Mouse (Mus musculus) neutrophil, adult 5-6 weeks (primary cell): ENCODE results near the gene Zic4. TPM values are rescaled to one million over a fixed set of nuclear protein-coding genes. Genes with fewer than 3 reads are reported as not detected.

Source experiments
- ATAC-seq: fragments of 151-379, 151-347 bp; 2 replicates; pipeline ENCODE4 v1.8.0; 2017; ENCODE audit warnings: mild to moderate bottlenecking, moderate TSS enrichment; ENCODE audit not compliant: insufficient number of reproducible peaks, poor library complexity, low FRiP score, severe bottlenecking; ENCODE audit errors: extremely low read depth
- total RNA-seq: library from RNA; stranded (forward); fragments of 200-1000 nt; gene quantifications from 2 replicates; pipeline ENCODE4 v1.2.3, GENCODE M21; 2017

Gene Zic4
- total RNA-seq, 1 experiment from 2014 or later: not detected

DNA sequence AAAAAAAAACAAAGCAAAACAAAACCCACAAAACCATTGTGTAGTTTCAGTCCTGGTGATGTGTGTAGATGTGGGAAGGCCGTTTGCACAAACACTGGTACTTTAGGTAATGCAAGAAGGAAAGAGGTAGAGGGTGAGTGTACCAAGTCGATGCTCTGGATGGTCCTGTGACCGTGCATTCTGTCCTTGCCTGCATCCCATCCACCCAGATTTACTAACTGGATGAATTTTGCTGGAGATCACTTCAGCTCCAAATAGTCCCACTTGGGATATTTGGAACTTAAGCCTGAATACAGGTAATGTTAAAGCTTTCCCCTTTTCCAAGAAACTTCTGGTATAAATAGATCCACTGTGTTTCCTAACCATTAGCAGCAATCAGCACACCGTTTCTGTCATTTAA is 26.0 kb downstream of the Zic4 start:
- ATAC-seq: no peak

DNA sequence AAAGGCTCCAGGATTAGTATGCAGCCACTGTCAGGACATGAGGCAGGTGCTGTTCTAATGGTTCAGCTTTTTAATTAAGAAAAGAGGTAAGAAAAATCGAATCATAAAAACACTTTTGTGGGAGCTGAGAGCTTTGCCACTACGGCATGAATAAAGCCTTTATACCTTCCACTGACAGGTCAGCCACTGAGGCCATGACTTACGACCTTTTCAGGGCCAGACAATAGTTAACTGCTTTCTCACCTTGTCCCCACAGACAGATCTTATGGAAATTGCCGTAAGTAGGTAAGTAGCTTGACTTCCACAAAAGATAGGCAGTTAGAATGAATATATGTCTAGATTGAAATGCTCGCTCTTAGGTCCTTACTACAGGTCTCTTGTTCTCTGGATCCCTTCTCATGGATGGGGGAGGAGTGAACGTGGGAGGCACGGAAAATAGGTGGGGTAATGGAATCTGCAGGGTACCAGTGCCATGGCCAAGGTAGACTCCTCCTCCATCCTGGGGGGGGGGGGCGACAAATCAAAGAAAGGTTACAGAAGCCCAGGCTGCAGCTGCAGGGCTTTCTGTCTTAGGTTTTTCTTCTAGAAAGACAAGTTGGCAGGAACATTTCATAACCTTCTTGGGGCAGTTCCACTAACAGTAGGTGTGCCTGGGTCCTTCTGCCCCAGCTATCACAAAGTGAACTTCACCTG is 31.3 kb downstream of the Zic4 start:
- ATAC-seq: no peak

DNA sequence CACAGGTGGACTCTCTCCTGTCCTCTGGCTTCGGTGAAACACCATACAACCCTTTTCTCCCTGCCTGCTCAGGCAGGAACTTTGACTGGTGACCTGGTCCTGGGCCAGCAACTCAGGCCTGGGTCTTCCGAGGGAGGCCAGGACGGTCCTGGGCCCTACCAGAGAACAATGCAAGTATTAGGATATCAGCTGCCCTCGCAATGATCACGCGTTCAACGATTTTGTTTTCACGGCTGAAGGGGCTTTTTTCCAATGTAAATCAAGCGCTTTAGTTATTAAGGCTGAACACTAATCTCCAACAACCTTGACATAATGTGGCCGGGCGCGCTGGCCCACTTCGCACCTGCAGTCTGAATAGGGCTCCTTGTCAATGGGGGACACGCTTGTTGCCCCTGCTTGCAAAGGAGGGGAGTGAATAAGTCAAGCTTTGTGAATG is 32.0 kb downstream of the Zic4 start:
- no peak for ATAC-seq

DNA sequence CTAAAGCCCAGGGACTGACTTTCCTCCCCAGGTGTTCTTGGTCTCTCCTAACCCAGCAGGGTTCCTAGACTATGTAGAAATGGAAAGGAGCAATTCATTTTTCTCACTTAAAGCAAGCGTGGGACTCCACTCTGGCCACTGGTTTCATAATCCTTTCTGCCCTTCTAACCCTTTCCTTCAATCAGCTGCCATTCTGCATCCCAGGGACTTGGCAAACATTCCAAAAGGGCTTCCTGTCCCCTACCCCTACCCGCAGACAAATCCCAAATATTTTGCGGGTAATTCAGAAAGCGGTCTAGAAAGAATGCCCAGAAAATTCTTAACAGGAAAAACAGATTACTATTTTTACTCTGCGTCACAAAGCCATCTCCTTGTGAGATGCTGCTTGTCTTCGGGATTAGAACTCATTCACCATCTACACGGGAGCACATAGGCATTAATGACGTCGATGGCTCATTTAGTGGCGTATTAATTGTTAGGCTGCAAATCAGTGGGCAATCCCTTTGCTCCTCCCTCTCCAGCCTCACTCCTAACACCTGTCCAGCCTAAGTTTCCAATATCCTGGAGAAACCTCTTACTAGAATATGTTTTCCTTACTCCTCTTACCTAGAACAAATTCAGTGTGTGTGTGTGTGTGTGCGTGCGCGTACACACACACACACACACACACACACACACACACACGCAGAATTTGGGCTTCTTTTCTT is 33.0 kb downstream of the Zic4 start:
- no peak for ATAC-seq

DNA sequence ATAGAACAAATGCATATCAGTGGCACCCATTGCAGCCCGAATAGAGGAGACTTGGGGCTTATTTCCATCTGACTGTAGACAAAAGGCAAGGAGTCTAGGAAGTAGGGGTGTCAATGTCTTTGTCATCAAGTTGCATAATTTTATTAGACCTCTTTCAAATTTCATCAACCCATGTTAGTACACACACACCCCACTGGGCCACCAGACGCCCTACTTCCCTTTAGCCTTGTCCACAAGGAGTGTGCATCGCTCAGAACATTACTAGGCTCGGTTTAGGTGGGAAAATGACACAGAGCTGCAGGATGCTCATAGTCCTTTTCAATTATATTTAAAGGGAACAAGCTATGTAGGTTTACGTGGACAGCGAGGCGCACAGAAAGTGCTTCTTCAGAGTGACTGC is 37.8 kb downstream of the Zic4 start:
- ATAC-seq: no peak

DNA sequence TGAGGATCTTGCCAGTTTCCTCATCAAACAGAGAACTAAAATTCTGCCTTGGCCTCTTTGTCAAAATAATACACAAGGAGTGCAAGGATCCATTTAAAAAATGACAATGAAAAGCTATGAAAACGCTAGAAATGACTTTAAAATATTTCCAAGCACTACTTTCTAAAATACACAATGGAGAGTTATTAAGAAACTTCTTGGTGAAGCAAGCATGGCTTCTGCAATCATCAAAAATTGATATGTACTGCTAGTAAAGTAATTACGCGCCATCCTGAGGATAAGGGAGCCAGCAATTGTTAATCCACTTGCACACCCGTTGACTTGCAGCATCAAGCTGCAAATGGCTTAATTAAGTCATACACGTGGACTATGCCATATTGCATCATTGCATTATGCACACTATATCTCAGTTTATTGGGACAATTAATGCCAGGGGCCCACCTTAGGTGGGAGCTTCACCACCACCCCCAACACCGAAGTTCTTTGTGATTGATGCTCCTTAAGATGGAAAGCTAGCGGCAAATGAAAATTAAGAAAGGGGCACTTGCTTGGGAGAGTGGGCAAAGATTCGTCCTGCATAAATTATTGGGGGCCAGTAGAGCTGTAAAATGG is 38.4 kb downstream of the Zic4 start:
- ATAC-seq: no peak

DNA sequence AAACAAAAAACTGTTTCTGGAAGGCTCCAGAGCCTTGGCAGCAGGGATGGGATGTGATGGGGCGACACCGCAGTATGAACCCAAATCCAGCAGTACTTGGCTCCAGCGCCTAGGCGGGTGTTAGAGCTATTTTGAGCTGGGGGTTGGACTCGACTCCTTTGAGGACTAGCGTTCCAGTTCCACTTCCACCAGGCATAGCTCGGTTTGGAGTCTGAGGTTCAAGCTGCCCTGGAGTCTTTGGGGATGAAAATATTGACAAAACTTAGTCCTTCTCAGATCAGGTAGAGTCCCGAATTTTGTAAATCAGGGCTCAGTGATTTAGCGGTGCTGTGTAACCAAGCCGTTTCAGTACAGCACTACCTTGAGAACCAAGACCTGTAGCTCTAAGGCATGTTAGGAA is 39.3 kb downstream of the Zic4 start:
- no peak for ATAC-seq

DNA sequence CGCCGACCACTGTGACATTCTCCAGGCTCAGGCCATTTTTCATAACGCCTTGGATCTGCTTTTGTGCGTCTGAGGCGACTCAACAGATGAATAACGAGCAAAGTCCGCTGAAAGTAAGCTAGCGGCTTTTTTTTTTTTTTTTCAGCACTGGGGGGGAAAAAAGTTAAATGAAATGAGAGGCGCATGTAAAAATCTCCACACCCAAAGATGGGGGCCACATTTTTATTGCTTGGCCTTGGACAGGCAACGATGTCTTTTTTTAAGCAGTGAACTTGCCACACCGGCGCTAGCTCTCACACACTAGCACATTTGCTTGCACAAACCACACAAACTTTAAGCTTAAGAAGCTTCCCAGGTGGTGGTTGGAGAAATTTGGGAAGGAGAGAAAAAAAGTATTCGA is 42.0 kb downstream of the Zic4 start:
- no peak for ATAC-seq

DNA sequence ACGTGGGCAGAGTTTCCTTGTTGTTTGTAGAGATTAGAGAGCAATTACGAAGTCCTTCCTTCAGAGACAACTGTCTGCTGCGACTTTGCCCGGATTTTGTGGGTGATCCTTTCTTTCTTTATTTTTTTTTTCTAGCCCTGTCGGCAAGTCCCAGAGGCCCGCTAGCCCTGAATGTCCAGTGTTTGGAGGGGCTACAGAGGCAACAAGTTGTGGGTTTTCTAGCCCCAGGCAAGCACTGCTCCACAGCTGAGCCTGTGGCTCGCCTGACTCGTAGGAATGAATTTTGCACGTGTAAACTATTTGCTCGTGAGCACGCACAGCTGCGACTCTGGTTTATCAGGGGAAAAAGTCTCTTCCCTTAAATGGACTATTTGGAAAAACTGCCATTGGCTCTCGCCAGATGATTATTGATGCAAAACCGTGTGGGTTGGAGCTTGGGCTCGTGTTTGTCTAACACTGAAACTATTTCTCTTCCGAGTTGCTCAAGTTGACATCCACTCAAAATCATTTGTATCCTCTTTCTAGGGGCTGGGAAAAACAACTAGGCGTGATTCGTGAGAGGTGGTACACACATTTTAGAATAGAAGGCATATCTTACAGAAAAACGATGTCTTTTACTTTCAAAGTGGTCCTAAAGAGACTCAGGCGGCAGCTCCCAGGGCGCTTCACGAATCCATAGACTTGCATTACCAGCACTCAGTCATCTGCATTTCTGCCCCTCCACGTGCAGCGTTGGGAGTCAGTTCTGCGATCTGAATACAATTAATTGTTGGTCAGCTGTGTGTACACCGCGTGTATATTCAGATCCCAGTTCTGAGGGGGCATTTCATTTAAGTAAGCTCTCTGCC is 42.9 kb downstream of the Zic4 start:
- ATAC-seq: no peak

DNA sequence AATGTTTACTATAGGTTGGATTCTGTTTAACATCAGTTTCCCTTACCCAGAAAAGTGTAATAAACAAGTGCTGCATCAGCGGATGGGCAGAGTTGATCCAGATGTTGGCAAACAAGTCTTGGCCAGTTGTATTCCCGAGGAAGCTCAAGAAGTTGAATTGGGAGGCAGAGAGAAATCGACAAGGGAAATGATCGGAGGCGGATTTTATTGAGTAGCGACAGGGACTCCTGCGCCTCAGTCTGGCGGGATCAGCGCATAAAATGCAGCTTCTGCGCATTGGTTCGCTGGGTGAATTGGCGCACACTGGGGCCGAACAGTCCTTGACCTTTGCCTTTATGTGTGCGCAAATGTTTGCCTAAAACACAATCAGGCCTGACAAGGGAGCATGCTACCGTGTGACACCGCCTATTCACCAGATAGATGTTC is 43.6 kb downstream of the Zic4 start:
- ATAC-seq: no peak

DNA sequence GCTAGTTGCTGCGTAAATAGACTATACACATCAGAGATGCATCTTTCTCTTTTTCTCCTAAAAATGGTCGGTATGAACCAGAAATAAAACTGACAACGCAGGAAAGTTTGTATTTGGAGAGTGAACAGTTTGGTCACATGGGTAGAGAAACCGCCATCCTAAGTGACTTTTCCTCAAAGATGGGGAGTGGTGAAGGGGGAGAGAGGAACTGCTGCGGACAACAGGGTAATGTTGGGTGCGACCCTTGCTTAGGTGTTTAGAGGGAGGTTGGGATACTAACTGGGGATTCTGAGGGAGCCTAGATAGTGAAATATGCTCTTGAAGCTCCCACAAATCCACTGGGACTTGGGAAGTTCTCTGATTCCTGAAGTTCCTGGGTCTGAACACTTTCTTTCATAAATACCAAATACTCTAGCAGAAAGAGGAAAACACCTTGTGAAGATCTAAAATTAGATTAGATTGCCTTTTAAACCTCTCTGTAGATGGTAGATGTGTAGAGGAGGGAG is 44.1 kb downstream of the Zic4 start:
- ATAC-seq: no peak

DNA sequence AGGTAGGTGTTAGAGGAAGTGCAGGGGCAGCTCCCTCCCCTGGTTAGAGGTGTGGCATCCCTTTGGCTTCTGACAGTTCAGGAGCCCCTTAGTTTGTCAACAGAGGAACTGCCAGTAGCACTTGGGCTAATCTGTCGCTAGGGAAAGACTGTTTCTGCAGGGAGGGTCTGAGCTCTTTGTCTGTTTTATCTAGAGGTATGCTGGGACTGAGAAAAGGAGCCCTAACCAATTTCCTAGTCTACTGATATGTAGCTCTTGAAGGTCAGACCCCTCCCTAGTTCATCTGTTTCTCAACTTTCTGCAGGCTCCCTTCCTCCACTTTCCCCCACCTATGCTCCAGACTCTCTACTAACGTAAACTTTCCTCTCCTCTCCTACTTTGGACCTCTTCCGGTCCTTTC is 47.6 kb downstream of the Zic4 start:
- ATAC-seq: no peak

DNA sequence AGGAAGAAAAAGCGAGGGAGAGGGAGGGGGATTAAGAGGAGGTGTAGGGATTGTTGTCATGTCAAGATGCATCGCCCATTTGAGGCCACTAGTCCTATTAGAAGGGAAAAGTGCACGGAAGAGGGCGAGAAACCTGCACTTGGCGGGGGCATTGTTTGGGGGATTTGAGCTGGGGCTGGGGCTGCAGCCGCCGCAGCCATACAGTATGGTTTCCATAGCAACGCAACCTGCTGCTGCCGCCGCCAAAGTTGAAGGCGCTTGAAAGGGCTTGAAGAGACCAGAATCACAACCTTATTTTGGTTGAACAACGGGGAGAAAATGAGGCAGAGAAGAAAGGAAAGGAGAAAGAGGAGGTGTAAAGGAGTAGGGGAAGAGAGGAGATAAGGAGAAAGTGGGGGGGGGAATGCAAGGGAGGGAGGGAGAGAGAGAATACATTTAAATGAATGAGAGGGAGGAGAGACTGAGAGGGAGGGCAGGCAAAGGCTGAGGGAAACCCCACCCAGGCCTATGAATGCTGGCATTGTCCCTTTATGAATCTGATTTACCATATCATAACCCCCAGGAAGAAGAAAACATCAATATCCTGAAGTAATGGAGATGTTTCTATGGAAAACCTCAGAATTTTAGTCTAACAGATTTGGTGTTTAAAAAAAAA is 51.9 kb downstream of the Zic4 start:
- ATAC-seq: no peak

DNA sequence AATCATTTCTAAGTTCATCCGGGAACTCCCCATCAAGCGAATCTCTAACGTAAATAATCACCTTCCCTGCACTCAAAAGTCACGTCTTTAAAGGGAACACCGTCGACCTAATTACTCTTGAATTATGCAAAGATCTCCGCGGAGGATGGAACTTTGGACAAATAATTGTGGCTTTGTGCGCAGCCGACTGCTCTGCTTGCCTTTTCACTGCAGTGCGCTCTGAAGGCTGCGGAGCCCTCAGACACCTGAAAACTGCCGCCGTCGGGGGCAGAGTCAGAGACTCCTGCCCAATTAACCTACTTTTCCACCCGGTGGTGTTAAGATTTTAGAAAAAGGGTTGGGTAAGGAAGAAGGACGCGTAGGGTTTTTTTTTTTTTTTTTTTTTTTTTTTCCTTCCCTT is 58.2 kb downstream of the Zic4 start:
- no peak for ATAC-seq

Other genes with a start within 250 kb of the Zic4 start
- gene Zic1, start 3.4 kb downstream of the Zic4 start, total RNA-seq: not detected in 2 replicates